Mouse (Mus musculus) testis, adult 2 months (tissue): ENCODE data around the gene Sdr9c7. TPM values are rescaled to one million over a fixed set of nuclear protein-coding genes. Genes with fewer than 3 reads are reported as not detected.

Experiments
- H3K27ac ChIP-seq: fragments of 200-500 bp; 2 replicates; pipeline ENCODE4 v1.5.1; 2012; ENCODE audit warnings: low read depth, low read length; ENCODE audit not compliant: control insufficient read depth, insufficient read depth
- H3K27me3 ChIP-seq: fragments of 200-500 bp; 2 replicates; pipeline ENCODE4 v1.6.1; 2012; ENCODE audit warnings: mild to moderate bottlenecking, low read length, moderate library complexity; ENCODE audit not compliant: control insufficient read depth, insufficient read depth
- H3K36me3 ChIP-seq: fragments of 200-500 bp; 2 replicates; pipeline ENCODE4 v1.6.1; 2012; ENCODE audit warnings: mild to moderate bottlenecking, low read length; ENCODE audit not compliant: control insufficient read depth, insufficient read depth
- H3K4me1 ChIP-seq: fragments of 200-500 bp; 2 replicates; pipeline ENCODE4 v1.6.1; 2012; ENCODE audit warnings: low read length; ENCODE audit not compliant: control insufficient read depth, insufficient read depth
- H3K4me3 ChIP-seq: fragments of 200-500 bp; 2 replicates; pipeline ENCODE4 v1.5.1; 2012; ENCODE audit warnings: low read depth, mild to moderate bottlenecking, low read length, moderate library complexity, mixed read lengths; ENCODE audit not compliant: control insufficient read depth
- CTCF ChIP-seq: fragments of 200-500 bp; IDR thresholded peaks from 2 replicates; pipeline ENCODE4 v1.5.1; 2012; ENCODE audit warnings: low read depth, mild to moderate bottlenecking, inconsistent platforms, low read length, moderate library complexity; ENCODE audit not compliant: control insufficient read depth, insufficient read depth, insufficient replicate concordance
- POLR2A ChIP-seq: fragments of 200-500 bp; IDR thresholded peaks from 2 replicates; pipeline ENCODE4 v1.6.1; 2012; ENCODE audit warnings: low read depth, mild to moderate bottlenecking, inconsistent platforms, low read length, moderate library complexity; ENCODE audit not compliant: control insufficient read depth
- polyA plus RNA-seq: library from polyadenylated mRNA; depleted of rRNA; stranded (reverse); fragments of >200 nt; gene quantifications from 2 replicates; pipeline ENCODE4 v1.2.3, GENCODE M21; 2012

Gene Sdr9c7
- polyA plus RNA-seq, 1 experiment, result 0.38 TPM

- no peaks in the 10 kb centered on the region for H3K4me1 ChIP-seq
- no peaks in the 10 kb centered on the region for H3K36me3 ChIP-seq
- H3K27ac ChIP-seq, result no peak overlapping the region
- no peak overlapping the region for H3K4me3 ChIP-seq
- H3K27me3 ChIP-seq, result no peaks in the 10 kb centered on the region
- TF ChIP-seq CTCF (no peak), POLR2A (no peak)
These were observed 1.6 kb upstream of the Sdr9c7 start for GRCm38 (mm10) chr10:127896705-127897104.

- no peak for TF ChIP-seq CTCF
- no peak for TF ChIP-seq POLR2A
These were observed 812 bp upstream of the Sdr9c7 start for GRCm38 (mm10) chr10:127897506-127897905.

GRCm38 (mm10) chr10:127899783-127900182 is 1.5 kb downstream of the Sdr9c7 start:
- no peaks in the 10 kb centered on the region for H3K36me3 ChIP-seq
- no peak overlapping the region for H3K27ac ChIP-seq
- H3K4me1 ChIP-seq, result peaks cover 5% of the 10 kb centered on the region
- no peaks in the 10 kb centered on the region for H3K27me3 ChIP-seq
- no peak overlapping the region for H3K4me3 ChIP-seq
- TF ChIP-seq POLR2A, result no peak
- TF ChIP-seq CTCF, result no peak

More at GRCm38 (mm10) chr10:127897506-127897905, 812 bp upstream of the Sdr9c7 start:
- H3K27me3 ChIP-seq, result no peaks in the 10 kb centered on the region
- no peaks in the 10 kb centered on the region for H3K4me1 ChIP-seq
- no peak overlapping the region for H3K4me3 ChIP-seq
- no peaks in the 10 kb centered on the region for H3K36me3 ChIP-seq
- no peak overlapping the region for H3K27ac ChIP-seq

- H3K4me1 ChIP-seq, result peaks cover 5% of the 10 kb centered on the region
- TF ChIP-seq CTCF, result no peak
- TF ChIP-seq POLR2A, result no peak
- no peaks in the 10 kb centered on the region for H3K36me3 ChIP-seq
- no peak overlapping the region for H3K27ac ChIP-seq
- H3K4me3 ChIP-seq, result no peak overlapping the region
- H3K27me3 ChIP-seq, result no peaks in the 10 kb centered on the region
These were observed 3.4 kb downstream of the Sdr9c7 start for GRCm38 (mm10) chr10:127901751-127902150.

- Histone ChIP-seq H3K4me1 (peaks cover 5% of the 10 kb centered on the region), H3K36me3 (no peaks in the 10 kb centered on the region), H3K27me3 (no peaks in the 10 kb centered on the region), H3K4me3 (no peak overlapping the region), H3K27ac (no peak overlapping the region; the same call in none of the 2 replicates)
- TF ChIP-seq POLR2A, result no peak
- TF ChIP-seq CTCF, result no peak
These were observed 4.8 kb downstream of the Sdr9c7 start for GRCm38 (mm10) chr10:127903116-127903515.

GRCm38 (mm10) chr10:127904718-127905446 is 6.6 kb downstream of the Sdr9c7 start:
- TF ChIP-seq CTCF (no peak), POLR2A (no peak)

GRCm38 (mm10) chr10:127906138-127906537 is 7.8 kb downstream of the Sdr9c7 start:
- Histone ChIP-seq H3K36me3 (no peaks in the 10 kb centered on the region), H3K4me1 (peaks cover 5% of the 10 kb centered on the region), H3K27me3 (no peaks in the 10 kb centered on the region), H3K27ac (0 out of 2 replicates have a peak overlapping the region, but pooled peaks have one; percentile 17), H3K4me3 (no peak overlapping the region)
- no peak for TF ChIP-seq POLR2A
- no peak for TF ChIP-seq CTCF

More at GRCm38 (mm10) chr10:127904718-127905446, 6.6 kb downstream of the Sdr9c7 start:
- H3K27ac ChIP-seq, result peak overlapping the region; percentile 16; the same call in 1 of the 2 replicates
- H3K27me3 ChIP-seq, result no peaks in the 10 kb centered on the region
- peak overlapping the region; percentile 7 for H3K4me3 ChIP-seq
- peaks cover 5% of the 10 kb centered on the region for H3K4me1 ChIP-seq
- H3K36me3 ChIP-seq, result no peaks in the 10 kb centered on the region

GRCm38 (mm10) chr10:127907386-127907951 is 9.2 kb downstream of the Sdr9c7 start:
- Histone ChIP-seq H3K27me3 (no peaks in the 10 kb centered on the region), H3K4me3 (no peak overlapping the region), H3K27ac (no peak overlapping the region), H3K4me1 (peaks cover 5% of the 10 kb centered on the region), H3K36me3 (no peaks in the 10 kb centered on the region)
- no peak for TF ChIP-seq POLR2A
- no peak for TF ChIP-seq CTCF
